Mouse (Mus musculus) G1E (cell line): ENCODE results near the gene Iqschfp.

Source experiments
- CTCF ChIP-seq: IDR thresholded peaks from 2 replicates; pipeline ENCODE4 v1.5.1; 2012; ENCODE audit warnings: low read depth, low read length, inconsistent platforms, mixed read lengths
- GATA1 ChIP-seq: IDR thresholded peaks from 2 replicates; pipeline ENCODE4 v1.6.1; 2012; ENCODE audit warnings: borderline replicate concordance, low read length, inconsistent platforms, mixed read lengths
- TAL1 ChIP-seq: conservative IDR thresholded peaks from 2 replicates; pipeline ENCODE4 v1.6.1; 2012; ENCODE audit warnings: low read depth, low read length, inconsistent platforms, mixed read lengths

- no peak for TF ChIP-seq CTCF
- TF ChIP-seq GATA1: no peak
- no peak for TF ChIP-seq TAL1
Observed at GRCm38 (mm10) chr3:68210422-68210821, 318.4 kb downstream of the Iqschfp start.
